Mouse (Mus musculus) activated CD4-positive, CD25-positive, alpha-beta regulatory T cell, adult 9 weeks (primary cell): ENCODE results near the gene Gtf3c4. TPM values are rescaled to one million over a fixed set of nuclear protein-coding genes. Genes with fewer than 3 reads are reported as not detected.

ENCODE experiments used
- polyA plus RNA-seq: library from polyadenylated mRNA; unstranded; fragments of 100-300 nt; shearing (Covaris generic); gene quantifications from one replicate; pipeline ENCODE4 v1.2.1, GENCODE M21; 2017

Gene Gtf3c4
- 13.6 TPM for polyA plus RNA-seq

GRCm38 (mm10) chr2:28840222-28840951, at the start of gene Gtf3c4, which contains the start of gene Ddx31:
Gene Gtf3c4 (minus strand): TSS chr2:28840360.
Gene Ddx31 (plus strand): TSS chr2:28840406.

Other genes with a start within 250 kb of the Gtf3c4 start
- 0.43 TPM for gene Gfi1b, start 218.4 kb downstream of the Gtf3c4 start, polyA plus RNA-seq
- gene Tsc1, start 199.1 kb downstream of the Gtf3c4 start, polyA plus RNA-seq, result 32.7 TPM
- gene Spaca9, start 140.6 kb downstream of the Gtf3c4 start, polyA plus RNA-seq, result not detected
- gene Ak8, start 140.2 kb downstream of the Gtf3c4 start, polyA plus RNA-seq, result not detected
- 25.7 TPM for gene Ddx31, start within 50 bp of the Gtf3c4 start, polyA plus RNA-seq
- not detected for gene Barhl1, start 76.3 kb upstream of the Gtf3c4 start, polyA plus RNA-seq
- 1.6 TPM for gene Cfap77, start 214.7 kb upstream of the Gtf3c4 start, polyA plus RNA-seq
- gene Ttf1, start 219.9 kb upstream of the Gtf3c4 start, polyA plus RNA-seq, result 29.8 TPM